Mouse (Mus musculus) cortical plate, adult 2 months (tissue): ENCODE results near the gene Trip11.

Experiments
- CTCF ChIP-seq: fragments of 200-500 bp; IDR thresholded peaks from 2 replicates; pipeline ENCODE4 v1.5.1; 2011; ENCODE audit warnings: mild to moderate bottlenecking, control low read depth, low read length; ENCODE audit not compliant: insufficient read depth; ENCODE audit errors: extremely low read depth
- POLR2A ChIP-seq: fragments of 200-500 bp; IDR thresholded peaks from 2 replicates; pipeline ENCODE4 v1.6.1; 2011; ENCODE audit warnings: mild to moderate bottlenecking, low read length, control low read depth; ENCODE audit not compliant: insufficient read depth; ENCODE audit errors: extremely low read depth

- TF ChIP-seq CTCF (no peak), POLR2A (no peak)
Observed at GRCm38 (mm10) chr12:101922313-101922712, 9.2 kb upstream of the Trip11 start.
